Mouse (Mus musculus) spleen, postnatal 14 days (tissue): ENCODE measurements around the gene Olfr490.

Source experiments
- DNase-seq, 2 experiments: peaks; one replicate each; pipeline ENCODE4 v3.0.0; 2021 to 2022; ENCODE audit warnings: low spot score in 2 of 2

Olfr490 gene

DNA sequence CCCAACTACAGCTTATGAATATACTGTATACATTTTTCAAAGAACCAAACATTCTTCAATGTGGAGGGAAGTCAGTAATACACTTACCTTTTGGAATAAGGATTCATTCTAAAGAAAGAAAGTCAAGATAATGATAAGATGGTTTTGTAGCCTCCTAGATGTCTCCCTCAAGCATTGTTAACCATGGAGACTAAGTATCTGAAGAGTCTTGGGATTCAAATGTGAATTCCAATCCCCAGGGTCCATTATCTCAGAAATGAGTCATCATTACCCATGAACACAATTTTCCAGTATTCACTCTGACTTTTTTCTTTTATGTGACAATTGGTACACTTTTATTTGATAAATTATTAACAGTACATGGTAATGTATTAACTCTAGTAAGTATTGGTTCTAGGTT lies at the start of gene Olfr490:
Gene Olfr490 (minus strand): TSS at position 101 of the 400 bp plus-strand sequence.
- DNase-seq, result no peak

DNA sequence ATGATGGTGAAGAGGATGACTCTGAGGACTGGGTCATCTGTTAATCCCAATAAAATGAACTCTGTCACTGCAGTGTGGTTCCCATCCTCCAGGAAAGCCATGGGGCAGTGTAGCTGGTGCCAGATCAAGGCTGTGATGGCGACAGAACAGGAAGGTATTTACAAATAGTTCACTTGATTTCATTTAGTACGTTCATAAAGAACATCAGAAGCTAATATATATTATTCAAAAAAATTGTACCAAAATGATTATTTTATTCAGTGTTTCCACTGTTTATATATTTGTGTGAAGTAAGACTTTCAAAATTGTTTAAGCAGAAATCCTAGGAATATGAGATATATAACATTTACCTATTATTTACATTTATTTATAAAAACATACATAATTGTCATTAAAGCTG lies 34.8 kb upstream of the Olfr490 start, which contains the start of gene Olfr492:
Gene Olfr492 (minus strand): TSS at position 101 of the 400 bp plus-strand sequence.
- DNase-seq, result no peak

DNA sequence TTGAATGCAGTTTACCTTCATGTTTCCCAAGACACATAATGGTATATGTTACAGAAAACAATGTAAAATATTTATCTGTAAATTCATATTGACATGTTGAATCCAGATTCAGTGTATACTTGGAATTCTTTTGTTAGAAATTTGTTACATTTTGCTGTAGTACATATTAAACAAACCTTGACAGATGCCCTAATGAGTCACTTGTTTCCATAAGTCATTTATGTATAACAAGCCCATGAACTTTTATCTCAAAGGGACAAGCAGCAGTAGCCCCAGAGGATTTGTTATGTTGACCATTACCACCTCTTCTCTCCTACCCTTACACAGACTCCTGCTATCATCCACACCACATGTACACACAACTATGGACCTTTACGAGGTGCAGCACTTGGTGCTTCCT lies 24.4 kb upstream of the Olfr490 start, which contains the start of gene Olfr491:
Gene Olfr491 (plus strand): TSS at position 301 of the 400 bp plus-strand sequence.
- no peak for DNase-seq

DNA sequence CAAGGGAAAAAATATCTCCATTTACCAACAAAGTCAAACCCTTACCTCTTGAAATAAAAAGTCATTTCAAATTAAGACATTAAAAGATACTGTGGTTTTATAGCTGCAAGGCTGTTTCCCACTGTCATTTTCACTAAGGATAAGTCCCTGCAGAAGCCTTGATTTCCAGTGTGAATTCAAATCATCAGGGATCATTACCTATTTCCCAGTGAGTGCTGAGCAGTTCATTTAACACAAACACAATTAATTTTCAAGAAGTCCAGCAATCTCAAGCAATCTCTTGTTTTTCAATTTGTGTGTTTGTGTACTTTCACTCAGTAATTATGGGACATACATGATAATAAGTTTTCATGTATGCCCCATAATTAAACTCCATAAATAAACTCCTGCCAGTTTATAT lies 30.5 kb downstream of the Olfr490 start, which contains the start of gene Olfr488:
Gene Olfr488 (minus strand): TSS at position 101 of the 400 bp plus-strand sequence.
- DNase-seq, result no peak
